Mouse (Mus musculus) heart, postnatal 0 days (tissue): ENCODE data around the gene Ccnd1.

Source experiments
- CTCF ChIP-seq: IDR thresholded peaks from 2 replicates; pipeline ENCODE4 v1.5.1; 2016; ENCODE audit warnings: antibody characterized with exemption, control low read depth, low read depth
- EP300 ChIP-seq: IDR thresholded peaks from 2 replicates; pipeline ENCODE4 v1.6.1; 2016; ENCODE audit warnings: antibody characterized with exemption, low read depth

DNA sequence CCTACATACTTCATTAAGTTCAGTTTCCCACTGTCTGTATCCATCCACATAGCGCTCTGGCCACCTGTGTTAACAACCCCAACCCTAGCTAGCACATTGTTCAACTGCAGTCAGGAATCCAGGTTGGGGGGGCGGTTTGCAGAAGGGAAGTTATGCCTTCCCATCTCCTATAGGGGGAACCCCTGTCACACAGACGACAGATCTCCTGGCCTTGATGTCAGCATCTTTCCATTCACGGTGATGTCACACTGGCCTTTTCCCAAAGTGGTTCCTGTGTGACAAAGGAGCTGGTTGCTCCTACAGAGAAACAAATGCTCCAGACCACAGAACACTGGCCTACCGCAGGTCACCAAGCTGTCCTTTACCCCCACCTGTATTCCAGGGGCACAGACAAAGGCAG, 4.2 kb downstream of the Ccnd1 start:
- TF ChIP-seq CTCF (peak; percentile 64), EP300 (no peak)
